Mouse (Mus musculus) intestine, embryonic 14.5 days (tissue): ENCODE results near the gene Wdr38. TPM values are rescaled to one million over a fixed set of nuclear protein-coding genes. Genes with fewer than 3 reads are reported as not detected.
A peak's percentile ranks its signal among the peaks of the same experiment; 100 is the strongest.

Experiments
- ATAC-seq: fragments of 200-750 bp; cut with Nextera tagmentation; replicated peaks from 2 replicates; pipeline ENCODE4 v1.8.0; 2017; ENCODE audit warnings: low read depth, moderate number of reproducible peaks, moderate TSS enrichment, moderate library complexity; ENCODE audit not compliant: low FRiP score, low TSS enrichment
- DNase-seq: peaks from one replicate; pipeline ENCODE4 v3.0.0-alpha.2; 2018; ENCODE audit warnings: low spot score
- H3K27ac ChIP-seq: fragments of 300-500 bp; sonication (generic); 2 replicates; pipeline ENCODE4 v1.5.1; 2014; ENCODE audit warnings: low read depth, mild to moderate bottlenecking, control low read depth
- H3K27me3 ChIP-seq: fragments of 300-500 bp; sonication (generic); replicated peaks from 2 replicates; pipeline ENCODE4 v1.6.1; 2014; ENCODE audit warnings: low read length, control low read depth; ENCODE audit not compliant: control insufficient read depth, insufficient read depth
- H3K36me3 ChIP-seq: fragments of 300-500 bp; sonication (generic); 2 replicates; pipeline ENCODE4 v1.6.1; 2014; ENCODE audit warnings: low read length, control low read depth; ENCODE audit not compliant: control insufficient read depth, insufficient read depth
- H3K4me1 ChIP-seq: fragments of 300-500 bp; sonication (generic); replicated peaks from 2 replicates; pipeline ENCODE4 v1.6.1; 2014; ENCODE audit warnings: low read length, control low read depth, mixed read lengths; ENCODE audit not compliant: control insufficient read depth, insufficient read depth
- H3K4me2 ChIP-seq: fragments of 300-500 bp; sonication (generic); 2 replicates; pipeline ENCODE4 v1.6.1; 2014; ENCODE audit warnings: low read length
- H3K4me3 ChIP-seq: fragments of 300-500 bp; sonication (generic); 2 replicates; pipeline ENCODE4 v1.5.1; 2014; ENCODE audit warnings: low read depth, low read length, control low read depth, mixed read lengths
- H3K9ac ChIP-seq: fragments of 300-500 bp; sonication (generic); 2 replicates; pipeline ENCODE4 v1.6.1; 2014; ENCODE audit warnings: mild to moderate bottlenecking, low read length
- H3K9me3 ChIP-seq: fragments of 300-500 bp; sonication (generic); 2 replicates; pipeline ENCODE4 v1.6.1; 2016; ENCODE audit warnings: low read length, control low read depth; ENCODE audit not compliant: control insufficient read depth
- WGBS: fragments of 180-500 bp; shearing (Covaris S2); extraction: QIAGEN DNeasy Blood & Tissue Kit; methylation state at CpG from one replicate; pipeline ENCODE4 v1.1.7; 2014; 5-methylcytosine and 5-hydroxymethylcytosine counted together
- polyA plus RNA-seq: library from polyadenylated mRNA; unstranded; fragments of >200 nt; fragmentation: Nextera tagmentation; extraction: Ambion mirVana; gene quantifications from 2 replicates; pipeline ENCODE4 v1.2.1, GENCODE M21; 2014

The Wdr38 gene
- polyA plus RNA-seq, 1 experiment from 2014 or later: 1.1 TPM

DNA sequence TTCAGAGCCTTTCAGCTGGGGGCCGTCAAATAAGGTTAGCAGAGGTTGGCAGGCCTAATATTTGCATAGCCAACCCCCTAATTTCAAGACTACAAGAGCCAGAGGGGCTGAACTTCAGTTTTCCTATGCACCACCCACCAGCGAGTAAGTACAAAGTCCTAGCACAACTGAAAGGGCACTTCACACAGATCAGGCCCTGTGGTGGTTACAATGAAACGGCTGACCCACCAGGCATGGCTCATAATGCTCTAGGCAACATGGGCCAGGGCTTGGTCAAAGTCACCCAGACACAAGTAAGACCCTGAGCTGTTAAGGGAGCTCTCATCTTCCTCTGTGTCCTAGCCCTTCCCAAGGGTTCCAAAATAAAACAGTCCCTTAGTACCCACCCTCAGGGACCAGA, 4.6 kb downstream of the Wdr38 start:
- Histone ChIP-seq H3K36me3 (peaks cover 46% of the 10 kb centered on the region), H3K27me3 (no peaks in the 10 kb centered on the region), H3K9ac (no peak overlapping the region), H3K4me1 (peaks cover 20% of the 10 kb centered on the region), H3K4me2 (no peak overlapping the region), H3K9me3 (no peaks in the 10 kb centered on the region), H3K4me3 (no peak overlapping the region), H3K27ac (no peak overlapping the region)
- WGBS: 77% methylated on average over 3 of the region's 3 CpGs
- no peak for DNase-seq
- no peak for ATAC-seq

GRCm38 (mm10) chr2:39003106-39003505, 5.8 kb downstream of the Wdr38 start:
- no peak overlapping the region for H3K27ac ChIP-seq
- no peak overlapping the region for H3K4me3 ChIP-seq
- H3K9me3 ChIP-seq: no peaks in the 10 kb centered on the region
- H3K9ac ChIP-seq: peak overlapping the region; percentile 13; the same call in 1 of the 2 replicates
- no peaks in the 10 kb centered on the region for H3K27me3 ChIP-seq
- WGBS: 68% methylated on average over 8 of the region's 8 CpGs
- DNase-seq (no peak), ATAC-seq (no peak)
- H3K36me3 ChIP-seq: peaks cover 46% of the 10 kb centered on the region
- peaks cover 24% of the 10 kb centered on the region for H3K4me1 ChIP-seq
- peak overlapping the region; percentile 97 for H3K4me2 ChIP-seq

- no peak for DNase-seq
- 74% methylated on average over 5 of the region's 5 CpGs for WGBS
- H3K4me1 ChIP-seq: peaks cover 24% of the 10 kb centered on the region
- H3K27ac ChIP-seq: no peak overlapping the region
- no peak for ATAC-seq
- no peaks in the 10 kb centered on the region for H3K9me3 ChIP-seq
- peak overlapping the region; percentile 85 for H3K4me3 ChIP-seq
- H3K9ac ChIP-seq: peak overlapping the region; percentile 93; the same call in 1 of the 2 replicates
- H3K4me2 ChIP-seq: peak overlapping the region; percentile 97
- peaks cover 46% of the 10 kb centered on the region for H3K36me3 ChIP-seq
- H3K27me3 ChIP-seq: no peaks in the 10 kb centered on the region
Measured at GRCm38 (mm10) chr2:39003512-39003911, 6.2 kb downstream of the Wdr38 start.

- Histone ChIP-seq H3K27ac (peak overlapping the region; percentile 89), H3K27me3 (no peaks in the 10 kb centered on the region), H3K36me3 (peaks cover 46% of the 10 kb centered on the region), H3K9ac (peak overlapping the region; percentile 93), H3K9me3 (no peaks in the 10 kb centered on the region), H3K4me2 (peak overlapping the region; percentile 97), H3K4me1 (peaks cover 31% of the 10 kb centered on the region), H3K4me3 (peak overlapping the region; percentile 85)
- WGBS: under 1% methylated on average over 11 of the region's 11 CpGs
- no peak for ATAC-seq
- peak; percentile 78 for DNase-seq
Measured at GRCm38 (mm10) chr2:39004372-39004771, 7.1 kb downstream of the Wdr38 start.

GRCm38 (mm10) chr2:39004880-39005435, 7.7 kb downstream of the Wdr38 start, which contains the start of gene Arpc5l:
Arpc5l (plus strand) TSS chr2:39005348.
- H3K36me3 ChIP-seq: peaks cover 41% of the 10 kb centered on the region
- H3K9ac ChIP-seq: peak within 1 kb of the TSS; percentile 93
- H3K27me3 ChIP-seq: no peaks in the 10 kb centered on the region
- under 1% methylated on average over 58 of the region's 58 CpGs for WGBS
- H3K4me3 ChIP-seq: peak within 1 kb of the TSS; percentile 85
- peak; percentile 82 for ATAC-seq
- peaks cover 35% of the 10 kb centered on the region for H3K4me1 ChIP-seq
- H3K27ac ChIP-seq: peak within 1 kb of the TSS; percentile 89
- no peaks in the 10 kb centered on the region for H3K9me3 ChIP-seq
- DNase-seq: peak; percentile 87
- peak within 1 kb of the TSS; percentile 97 for H3K4me2 ChIP-seq

- ATAC-seq (no peak), DNase-seq (peak; percentile 72)
- Histone ChIP-seq H3K36me3 (peaks cover 35% of the 10 kb centered on the region), H3K9ac (peak within 1 kb of the TSS; percentile 93), H3K4me1 (peaks cover 35% of the 10 kb centered on the region), H3K4me3 (peak within 1 kb of the TSS; percentile 85), H3K4me2 (peak within 1 kb of the TSS; percentile 97), H3K27me3 (no peaks in the 10 kb centered on the region), H3K27ac (peak within 1 kb of the TSS; percentile 89), H3K9me3 (no peaks in the 10 kb centered on the region)
- WGBS: 10% methylated on average over 15 of the region's 15 CpGs
Measured at GRCm38 (mm10) chr2:39005574-39006079, 8.4 kb downstream of the Wdr38 start, which contains the start of gene Rpl35. Rpl35 (minus strand) TSS chr2:39005624.

- 89% methylated on average over 14 of the region's 14 CpGs for WGBS
- DNase-seq: no peak
- H3K27me3 ChIP-seq: no peaks in the 10 kb centered on the region
- H3K27ac ChIP-seq: no peak overlapping the region
- peak overlapping the region; percentile 97 for H3K4me2 ChIP-seq
- H3K4me3 ChIP-seq: peak overlapping the region; percentile 85
- ATAC-seq: no peak
- peaks cover 35% of the 10 kb centered on the region for H3K4me1 ChIP-seq
- no peaks in the 10 kb centered on the region for H3K9me3 ChIP-seq
- peaks cover 29% of the 10 kb centered on the region for H3K36me3 ChIP-seq
- no peak overlapping the region; the same call in 1 of the 2 replicates for H3K9ac ChIP-seq
Measured at GRCm38 (mm10) chr2:39006149-39006730, 9.0 kb downstream of the Wdr38 start.

- Histone ChIP-seq H3K27ac (peak overlapping the region; percentile 85), H3K9me3 (no peaks in the 10 kb centered on the region), H3K27me3 (no peaks in the 10 kb centered on the region), H3K4me1 (peaks cover 31% of the 10 kb centered on the region), H3K4me3 (peak overlapping the region; percentile 83), H3K9ac (peak overlapping the region; percentile 88), H3K36me3 (peaks cover 19% of the 10 kb centered on the region), H3K4me2 (peak overlapping the region; percentile 91)
- ATAC-seq (peak; percentile 82), DNase-seq (peak; percentile 92)
- WGBS: 1% methylated on average over 44 of the region's 44 CpGs
Measured at GRCm38 (mm10) chr2:39007865-39008264, 10.6 kb downstream of the Wdr38 start.
